Mouse (Mus musculus): ENCODE measurements at regions not wholly inside any gene's neighbourhood (a gene's known extent, or its start where the extent isn't known, plus 50 kb on each side); places are given as distances from the start of the nearest gene placed in this dataset.

DNA sequence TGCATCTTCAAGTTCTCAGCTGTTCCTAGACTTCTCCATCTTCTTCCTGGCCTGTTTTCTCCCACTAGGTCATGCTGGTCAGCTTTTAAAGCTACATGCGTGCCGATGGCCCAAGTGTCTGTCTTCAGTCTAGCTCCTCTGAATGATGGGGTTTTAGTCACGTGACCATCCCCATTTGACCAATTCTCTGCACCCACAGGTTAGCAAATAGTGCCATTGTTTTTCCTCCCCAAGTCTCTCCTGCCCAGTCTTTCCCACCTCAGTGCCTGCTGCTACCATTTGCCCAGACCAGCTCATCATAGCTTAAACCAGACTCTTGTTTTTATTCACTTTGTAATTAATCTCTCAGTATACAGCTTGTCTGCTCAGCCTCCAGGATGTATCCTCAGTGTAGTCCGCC is 62.3 kb downstream of the Zfp706 start:
- DNase-seq (ENCODE audit: low spot score) = no peak

DNA sequence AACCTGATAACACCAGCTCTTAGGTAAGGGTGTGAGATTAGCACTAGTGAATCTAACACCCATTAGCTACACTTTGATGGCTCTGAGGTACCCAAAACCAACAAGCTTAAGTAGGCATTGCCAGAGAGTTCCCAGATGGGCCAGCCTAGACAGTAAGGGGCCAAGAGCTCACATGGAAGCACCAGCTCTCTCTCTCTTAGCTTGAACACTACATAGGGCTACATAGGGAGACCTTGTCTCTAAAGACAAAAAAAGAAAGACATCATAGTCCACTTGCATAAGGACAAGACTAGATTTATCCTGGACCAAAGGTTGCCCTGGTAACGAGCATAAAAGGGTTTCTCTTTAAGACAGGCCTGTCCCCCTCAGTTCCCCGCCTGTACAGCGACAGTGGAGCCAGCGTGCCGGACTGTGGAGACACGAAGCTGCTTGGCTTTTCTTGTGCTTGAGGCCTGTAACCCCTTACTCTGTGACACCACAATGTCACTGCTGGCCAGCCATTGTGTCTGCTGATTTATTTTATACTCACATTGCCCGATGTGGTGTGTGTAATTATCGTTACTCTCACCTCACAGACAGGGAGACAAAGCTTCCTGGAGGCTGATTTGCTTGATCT is 62.9 kb downstream of the Zfp706 start:
- DNase-seq (ENCODE audit: low spot score) = no peak

DNA sequence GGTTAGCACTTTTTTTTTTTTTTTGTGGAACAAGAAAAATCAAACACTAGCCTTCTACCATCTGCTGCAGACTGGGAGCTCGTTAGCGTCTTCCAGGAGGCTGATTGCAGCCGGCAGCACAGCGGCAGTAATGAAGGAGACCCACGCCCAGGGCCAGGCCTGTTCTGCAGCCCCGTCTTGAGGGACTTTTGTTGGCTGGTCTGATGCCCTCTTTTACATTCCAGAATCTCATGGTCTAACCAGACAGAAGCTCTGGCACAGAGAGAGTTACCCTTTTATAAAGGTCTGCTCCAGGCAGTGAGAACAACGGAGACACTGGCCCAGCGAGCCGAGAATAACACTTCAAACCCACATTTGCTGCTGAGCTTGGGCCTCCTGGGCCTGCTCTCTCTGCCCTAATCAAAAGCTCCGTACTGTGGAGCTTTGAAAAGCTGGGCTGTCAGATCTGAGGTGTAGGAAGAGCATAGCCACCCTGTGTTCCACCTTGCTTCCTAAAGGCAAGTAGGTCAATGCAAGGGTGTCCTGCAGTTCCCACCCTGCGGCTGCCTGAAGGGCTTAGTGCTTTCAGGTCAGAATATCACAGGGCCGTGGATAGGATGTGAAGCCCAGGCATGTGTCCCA is 64.0 kb downstream of the Zfp706 start:
- no peak for DNase-seq (ENCODE audit: low spot score)

DNA sequence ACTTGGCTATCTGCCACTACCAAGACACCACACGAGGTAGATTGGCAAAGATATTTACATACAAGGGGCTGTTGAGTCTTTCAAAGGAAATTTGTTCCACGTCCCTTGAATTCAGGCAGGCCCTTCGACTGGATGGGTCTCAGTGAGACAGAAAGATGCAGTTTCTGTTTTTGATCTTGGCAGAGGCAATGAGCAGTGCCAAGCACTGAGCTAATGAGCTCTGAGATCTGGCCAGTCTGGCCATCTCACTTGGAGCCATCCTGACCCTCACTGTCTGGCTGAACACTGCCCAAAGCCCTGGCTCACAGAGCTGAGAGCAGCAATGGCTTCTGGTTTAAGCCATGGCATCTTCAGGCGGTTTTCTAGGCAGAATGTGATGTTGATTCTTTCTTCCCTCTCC is 65.3 kb downstream of the Zfp706 start:
- DNase-seq (ENCODE audit: low spot score) = no peak

DNA sequence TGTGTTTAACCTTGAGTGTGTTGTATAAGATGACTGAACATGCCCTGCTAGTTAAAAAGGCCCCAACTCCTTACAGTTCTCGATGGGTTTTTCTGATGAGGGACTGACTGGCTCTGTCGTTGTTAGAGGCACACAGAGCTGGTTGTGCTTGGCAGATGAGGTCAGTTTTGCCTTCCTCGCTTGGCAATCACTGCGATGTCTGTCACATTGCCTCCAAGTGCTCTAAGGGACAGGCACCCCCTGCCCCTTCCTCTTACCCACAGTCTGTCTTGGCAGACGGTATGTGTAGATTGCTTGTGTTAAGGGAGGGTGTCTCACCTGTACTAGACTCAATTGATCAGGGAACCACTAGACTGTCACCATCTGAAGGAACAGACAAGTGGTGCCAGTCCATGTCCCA is 65.8 kb downstream of the Zfp706 start:
- no peak for DNase-seq (ENCODE audit: low spot score)

DNA sequence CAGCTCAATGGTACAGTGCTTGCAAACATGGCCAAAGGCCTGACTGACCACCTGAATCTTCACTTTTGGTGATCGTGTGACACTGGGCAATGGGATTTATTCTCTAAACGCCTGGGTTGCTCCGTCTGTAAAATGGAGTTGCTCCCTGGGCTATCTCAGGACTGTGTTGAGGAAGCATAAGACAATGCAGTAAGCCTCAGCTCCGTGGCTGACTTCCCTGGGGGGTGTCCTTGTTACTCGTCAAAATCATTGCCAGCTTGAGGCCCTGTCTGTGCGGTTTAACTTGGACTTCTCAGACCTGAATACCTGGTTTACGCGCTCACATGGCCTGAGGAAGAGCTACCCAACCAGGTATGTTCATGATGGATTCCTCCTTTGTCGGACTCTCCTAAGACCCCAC is 68.0 kb downstream of the Zfp706 start:
- no peak for DNase-seq (ENCODE audit: low spot score)

DNA sequence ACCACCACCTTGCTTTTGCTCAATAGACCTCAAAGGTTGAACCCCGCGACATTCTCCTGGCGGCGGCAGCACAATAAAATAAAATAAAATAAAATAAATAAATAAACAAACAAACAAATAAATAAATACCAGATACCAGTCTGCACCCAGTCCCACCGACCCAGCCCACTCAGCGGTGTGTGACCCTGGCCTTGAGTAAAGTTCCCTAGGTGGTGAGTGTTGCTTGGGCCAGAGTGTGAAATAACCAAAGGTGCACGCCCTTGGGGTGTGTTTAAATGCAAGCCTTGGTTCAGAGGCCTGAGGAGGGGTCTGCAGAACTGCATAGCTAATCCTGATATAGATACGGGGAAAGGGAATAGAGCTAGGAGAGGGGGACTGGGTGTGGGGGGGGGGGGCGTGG is 68.4 kb downstream of the Zfp706 start:
- DNase-seq (ENCODE audit: low spot score) = no peak

DNA sequence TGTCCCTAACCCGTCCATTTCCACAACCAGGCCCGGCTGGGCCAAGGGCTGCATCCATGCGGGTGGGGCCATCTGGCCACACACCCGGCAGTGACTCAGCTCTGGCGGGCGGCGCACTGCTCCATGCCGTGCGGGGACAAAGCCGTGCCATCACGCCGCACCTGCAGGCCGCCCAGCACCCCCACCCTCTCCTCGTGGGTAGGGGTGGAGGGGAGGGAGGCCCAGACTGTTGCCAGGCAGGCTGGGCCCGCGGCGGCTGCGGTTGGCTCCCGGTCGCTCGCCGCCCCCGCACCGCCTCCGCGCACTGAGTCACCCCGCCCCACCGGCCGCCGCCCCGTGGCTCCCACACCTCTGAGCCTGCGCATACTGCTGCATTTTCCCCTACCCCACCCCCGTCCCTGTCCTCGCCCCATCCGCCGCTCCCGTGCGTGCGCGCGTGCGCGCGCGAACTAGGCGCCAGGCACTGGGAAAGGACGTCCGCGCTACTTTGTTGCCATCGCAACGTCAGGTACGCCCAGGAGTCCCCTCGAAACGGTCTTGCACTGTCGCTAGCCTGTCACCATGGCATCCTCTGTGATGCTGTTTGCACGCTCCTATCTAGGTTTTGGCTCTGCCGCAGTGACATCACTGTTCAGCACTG is 68.9 kb downstream of the Zfp706 start:
- DNase-seq (ENCODE audit: low spot score) = peak; percentile 79

DNA sequence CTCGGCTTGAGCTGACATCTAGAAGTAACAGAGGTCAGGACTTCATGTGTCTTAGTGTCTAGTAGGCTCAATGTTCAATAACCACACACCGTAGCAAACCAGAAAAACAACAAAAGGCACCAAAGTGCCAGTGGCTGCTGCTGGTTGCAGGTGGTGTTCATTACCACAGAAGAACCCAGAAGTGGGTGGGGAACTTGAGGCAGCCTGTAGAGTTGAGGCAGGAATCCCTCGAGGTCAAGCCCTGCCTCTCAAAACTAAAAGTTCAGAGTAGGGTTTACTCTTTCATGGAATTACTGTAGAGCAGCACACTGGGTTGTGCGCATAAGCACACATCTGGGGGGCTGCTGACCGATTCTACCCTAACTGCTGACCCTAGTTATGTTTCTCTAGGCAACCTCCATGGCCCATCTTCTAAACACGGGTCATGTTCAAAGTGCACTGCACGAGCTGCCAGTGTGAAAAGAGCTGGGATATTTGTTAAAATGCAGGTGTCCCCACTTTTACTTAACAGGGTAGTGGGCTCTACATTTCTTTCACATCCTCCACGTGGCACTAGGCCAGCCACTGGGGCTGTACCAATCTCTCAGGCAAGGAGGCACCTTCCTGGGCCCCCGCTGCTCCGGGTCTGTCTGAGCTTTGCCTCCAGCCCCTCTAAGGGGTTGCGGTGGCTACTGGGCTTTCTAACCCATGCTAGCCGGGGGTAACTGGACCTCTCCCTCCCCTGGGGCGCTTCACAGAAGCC is 69.6 kb downstream of the Zfp706 start:
- no peak for DNase-seq (ENCODE audit: low spot score)

DNA sequence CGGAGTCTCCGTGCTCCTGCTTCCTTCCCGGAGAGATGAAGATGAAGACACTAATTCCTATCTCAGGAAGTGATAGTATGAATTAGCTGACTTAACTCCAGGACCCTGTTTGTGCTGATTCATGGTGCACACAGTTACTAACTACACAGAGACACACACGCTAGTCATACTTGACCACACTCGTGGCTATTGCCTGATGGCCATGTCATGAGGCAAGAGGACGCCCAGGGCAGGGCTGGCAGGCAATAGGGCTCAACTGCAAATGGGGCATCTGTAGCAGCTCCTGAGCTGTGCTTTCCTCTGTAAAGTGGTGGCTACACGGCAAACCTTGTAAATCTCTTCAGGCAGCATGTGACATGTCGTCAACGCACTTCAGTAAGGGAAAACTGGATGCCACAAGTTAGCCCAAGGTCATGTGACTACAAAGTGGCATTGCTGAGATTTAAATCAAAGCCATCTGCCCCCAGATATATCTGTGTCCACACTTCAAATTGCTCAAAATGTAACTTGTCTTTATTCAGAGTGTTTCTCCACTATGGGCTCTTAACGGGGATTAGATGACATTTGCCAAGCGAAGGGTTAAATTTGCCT is 70.4 kb downstream of the Zfp706 start:
- no peak for DNase-seq (ENCODE audit: low spot score)

DNA sequence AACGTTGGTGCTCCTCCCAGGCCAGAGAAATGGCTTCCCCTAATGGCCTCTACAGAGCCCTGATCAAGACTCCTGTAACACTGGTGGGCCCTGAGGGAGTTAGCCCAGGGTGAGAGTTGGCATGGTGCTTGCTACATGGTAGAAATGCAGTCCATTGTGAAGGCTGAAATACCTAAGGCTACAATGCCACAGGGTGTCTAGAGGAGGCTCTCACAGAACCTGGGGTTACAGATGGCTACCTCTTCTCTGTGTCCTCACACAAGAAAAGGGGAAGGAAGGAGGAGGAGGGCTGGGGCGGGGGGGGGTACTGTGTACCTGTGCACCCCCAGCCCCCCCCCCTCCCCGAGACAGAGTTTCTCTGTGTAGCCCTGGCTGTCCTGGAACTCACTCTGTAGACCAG is 72.8 kb downstream of the Zfp706 start:
- DNase-seq (ENCODE audit: low spot score) = no peak

DNA sequence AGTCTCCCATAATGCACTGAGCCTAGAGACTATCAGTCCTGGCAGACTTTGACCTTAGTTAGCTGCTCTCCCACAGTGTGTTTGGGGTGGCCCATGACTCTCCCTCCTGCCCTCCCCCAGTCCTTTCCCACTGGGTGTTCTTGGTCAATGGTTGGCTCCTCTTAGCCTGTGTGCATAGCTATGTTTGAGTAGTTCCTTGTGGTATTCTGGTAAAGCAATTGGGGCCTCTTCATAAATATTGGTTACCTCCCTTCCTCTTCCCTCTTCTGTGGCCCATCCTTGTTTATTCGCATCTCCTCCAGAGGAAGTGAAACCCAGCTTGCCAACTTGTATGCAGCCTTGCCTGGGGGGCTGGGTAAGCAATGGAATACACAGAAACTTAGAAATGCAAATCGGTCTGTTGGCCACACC is 74.0 kb downstream of the Zfp706 start:
- no peak for DNase-seq (ENCODE audit: low spot score)

DNA sequence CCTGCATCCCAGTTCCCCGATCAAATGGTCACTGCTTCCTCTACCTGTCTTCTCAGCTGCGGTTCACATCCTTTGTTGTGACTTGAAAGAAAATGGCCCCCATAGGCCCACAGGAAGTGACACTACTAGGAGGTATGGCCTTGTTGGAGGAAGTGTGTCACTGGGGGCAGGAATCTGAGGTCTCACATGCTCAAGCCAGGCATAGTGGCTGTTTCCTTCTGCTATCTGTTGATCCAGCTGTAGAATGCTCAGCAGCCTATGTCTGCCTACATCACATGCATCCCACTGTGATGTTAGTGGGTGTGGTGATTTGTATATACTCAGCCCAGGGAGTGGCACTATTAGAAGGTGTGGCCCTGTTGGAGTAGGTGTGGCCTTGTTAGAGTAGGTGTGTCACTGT is 76.1 kb downstream of the Zfp706 start:
- no peak for DNase-seq (ENCODE audit: low spot score)

DNA sequence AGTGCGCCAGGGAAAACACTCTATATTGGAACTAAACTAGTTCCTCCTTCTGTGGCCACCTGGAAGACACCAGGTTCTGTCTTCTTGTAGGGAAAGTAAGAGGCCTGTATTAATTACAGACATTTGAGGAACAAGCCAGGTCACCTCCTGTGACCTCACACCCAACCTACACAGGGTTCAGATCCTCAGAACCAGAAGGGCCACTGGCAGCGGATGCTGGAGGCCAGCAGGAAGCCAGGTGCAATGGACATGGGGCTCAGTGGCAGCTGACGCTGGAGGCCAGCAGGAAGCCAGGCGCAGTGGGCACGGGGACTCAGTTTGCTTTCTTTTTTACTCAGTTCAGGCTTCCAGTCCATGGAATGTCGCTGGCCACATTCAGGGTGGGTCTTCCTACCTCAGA is 77.1 kb downstream of the Zfp706 start:
- DNase-seq (ENCODE audit: low spot score) = no peak

DNA sequence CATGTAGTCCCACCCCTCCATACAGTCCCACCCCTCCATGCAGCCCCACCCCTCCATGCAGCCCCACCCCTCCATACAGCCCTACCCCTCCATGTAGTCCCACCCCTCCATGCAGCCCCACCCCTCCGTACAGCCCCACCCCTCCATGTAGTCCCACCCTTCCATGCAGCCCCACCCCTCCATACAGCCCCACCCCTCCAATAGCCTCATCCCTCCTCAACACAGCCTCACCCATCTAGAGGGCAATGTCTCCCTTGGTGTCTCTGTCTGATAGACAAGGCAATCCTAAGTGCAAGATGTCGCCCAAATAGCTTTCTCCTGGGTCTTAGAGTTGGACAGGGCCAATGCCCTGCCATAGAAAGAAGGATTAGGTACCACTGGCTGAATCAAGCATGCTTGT is 77.8 kb downstream of the Zfp706 start:
- peak; percentile 12 for DNase-seq (ENCODE audit: low spot score)

DNA sequence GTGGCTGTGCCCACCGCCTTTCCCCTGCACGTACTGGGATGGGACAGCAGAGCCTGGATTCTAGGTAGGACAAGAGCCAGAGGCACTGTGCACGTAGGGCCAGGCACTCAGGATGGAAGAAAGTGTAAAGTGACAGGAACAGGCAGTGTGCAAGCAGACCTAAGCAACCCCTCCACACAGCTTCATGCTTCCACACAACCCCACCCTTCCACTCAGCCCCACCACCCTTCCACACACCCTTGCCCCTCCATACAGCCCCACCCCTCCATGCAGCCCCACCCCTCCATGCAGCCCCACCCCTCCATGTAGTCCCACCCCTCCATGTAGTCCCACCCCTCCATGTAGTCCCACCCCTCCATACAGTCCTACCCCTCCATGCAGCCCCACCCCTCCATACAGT is 78.5 kb downstream of the Zfp706 start:
- DNase-seq (ENCODE audit: low spot score) = no peak

DNA sequence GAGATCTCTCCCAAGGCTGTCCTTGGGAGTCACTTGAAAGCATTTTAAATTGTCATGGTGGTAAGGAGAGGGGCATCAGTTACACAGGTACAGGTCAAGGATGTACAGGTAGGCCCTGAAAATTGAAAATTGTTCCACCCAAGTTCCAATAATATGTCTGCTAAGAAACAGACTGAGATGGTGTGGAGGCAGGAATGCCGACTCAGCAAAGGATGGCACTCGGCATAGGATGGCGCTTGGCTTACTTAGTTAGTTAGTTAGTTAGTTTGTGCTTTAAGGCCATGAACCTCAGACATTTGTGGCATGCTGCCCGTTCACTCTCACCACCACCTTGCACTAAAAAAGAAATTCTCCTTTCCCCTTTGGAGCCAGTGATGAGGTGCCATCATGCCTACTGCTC is 78.9 kb downstream of the Zfp706 start:
- no peak for DNase-seq (ENCODE audit: low spot score)

DNA sequence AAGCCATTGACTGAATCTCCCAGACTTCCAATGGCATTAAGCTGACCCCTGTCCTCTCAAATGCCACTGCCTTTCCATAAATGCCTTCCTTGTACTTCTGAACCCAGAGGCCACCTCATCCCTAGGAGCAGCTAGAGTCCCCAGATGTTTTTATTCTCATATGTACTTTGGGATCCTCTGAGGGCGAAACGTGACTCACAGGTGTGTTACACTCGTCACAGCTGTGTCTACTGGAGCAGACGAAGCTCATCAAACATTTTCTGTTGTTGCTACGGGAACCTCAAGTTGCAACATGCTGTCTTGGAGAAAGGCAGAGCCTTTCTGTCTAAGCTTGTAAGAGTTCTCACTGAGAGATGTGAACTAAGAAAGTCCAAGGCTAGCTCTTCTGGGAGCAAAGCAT is 80.1 kb downstream of the Zfp706 start:
- no peak for DNase-seq (ENCODE audit: low spot score)

DNA sequence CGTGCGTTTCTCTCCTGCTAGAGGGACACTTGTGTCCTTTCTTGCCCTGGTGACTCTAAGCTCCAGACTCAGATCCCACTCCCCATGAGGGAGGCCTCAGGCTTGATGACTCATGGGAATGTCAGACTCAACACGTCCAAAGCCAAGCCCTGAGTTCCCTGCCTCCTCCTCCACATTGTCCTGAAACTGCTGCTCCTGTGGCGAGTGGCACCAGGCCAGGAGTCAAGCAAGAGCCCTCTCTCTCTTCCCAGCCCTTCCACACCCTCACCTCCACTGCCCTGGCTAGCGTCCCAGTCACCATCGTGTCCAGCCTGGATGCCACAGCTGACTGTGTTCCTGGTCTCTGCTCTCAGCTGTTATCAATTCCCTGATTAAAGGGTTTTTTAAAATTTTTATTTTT is 83.4 kb downstream of the Zfp706 start:
- no peak for DNase-seq (ENCODE audit: low spot score)

DNA sequence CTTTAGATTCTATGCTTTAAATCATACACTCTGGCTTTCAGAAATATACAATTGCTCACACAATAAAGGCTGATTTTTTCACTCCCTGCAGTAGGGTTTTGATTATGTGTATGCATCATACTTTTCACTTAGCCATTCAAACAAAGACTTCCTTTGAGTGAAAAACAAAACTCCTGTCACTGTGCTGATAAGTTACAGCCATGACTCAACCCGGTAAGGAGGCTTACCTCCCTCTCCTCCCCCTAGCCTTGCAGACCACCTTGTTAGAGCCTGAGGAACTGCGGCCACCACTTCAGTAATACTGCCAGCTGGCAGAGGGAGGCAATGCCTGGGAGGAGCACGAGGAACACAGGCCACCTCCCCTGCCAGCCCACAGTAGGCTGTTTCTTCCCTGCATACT is 86.2 kb downstream of the Zfp706 start:
- DNase-seq (ENCODE audit: low spot score) = no peak

DNA sequence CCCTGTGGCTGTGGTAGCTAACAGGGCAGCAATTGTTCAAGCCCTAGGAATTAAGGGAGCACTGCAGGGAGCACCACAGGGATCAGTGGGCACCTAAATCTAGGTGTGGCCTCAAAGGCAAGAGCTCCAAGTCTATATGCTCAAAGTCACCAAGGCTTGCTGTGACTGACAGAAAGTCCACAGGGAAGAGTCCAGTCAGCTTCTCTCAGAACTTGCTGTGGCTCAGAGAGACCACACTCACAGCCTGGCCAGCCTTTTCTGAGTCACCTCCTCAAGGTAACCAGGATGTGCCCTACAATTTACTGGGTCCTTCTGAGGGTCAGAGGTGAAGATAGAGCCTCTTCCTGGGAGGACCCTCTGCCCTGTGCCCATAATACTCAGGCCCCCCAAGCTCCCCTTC is 86.7 kb downstream of the Zfp706 start:
- no peak for DNase-seq (ENCODE audit: low spot score)

DNA sequence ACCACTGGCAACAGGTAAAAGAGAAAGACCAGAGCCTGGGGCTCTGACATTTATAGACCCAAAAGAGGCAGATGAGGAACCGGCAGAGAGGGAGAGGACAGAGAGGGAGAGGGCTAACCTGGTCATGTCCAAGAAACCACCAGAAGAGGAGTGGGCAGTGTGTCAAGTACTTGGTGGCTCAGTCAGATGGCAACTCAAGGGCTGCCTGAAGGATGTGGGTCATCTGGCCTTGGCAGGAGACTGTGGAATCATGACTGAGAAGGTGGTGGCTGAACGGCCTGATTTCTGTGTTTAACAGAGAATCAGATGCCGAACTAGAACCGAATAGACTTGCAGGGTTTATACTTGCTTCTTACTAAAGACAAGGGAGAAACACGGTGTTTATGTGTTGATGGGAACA is 87.9 kb downstream of the Zfp706 start:
- DNase-seq (ENCODE audit: low spot score) = no peak

DNA sequence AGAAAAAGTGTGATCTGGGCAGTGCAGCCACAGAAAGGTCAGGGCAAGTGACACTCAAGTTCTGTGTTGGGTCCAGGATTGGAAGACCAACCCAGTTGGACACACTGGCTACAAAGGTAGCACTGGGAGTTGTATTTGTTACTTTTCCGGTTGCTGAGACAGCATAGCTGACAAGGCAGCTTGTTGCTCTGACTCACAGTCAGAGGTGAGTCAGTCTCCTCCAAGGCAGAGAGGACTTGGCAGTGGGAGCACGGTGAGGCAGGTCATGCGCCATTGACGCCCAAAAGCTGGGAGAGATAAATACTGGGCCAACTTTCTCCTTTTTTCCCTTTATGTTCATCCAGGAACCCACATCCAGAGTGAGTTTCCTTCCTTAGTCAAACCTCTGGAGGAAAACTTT is 88.4 kb downstream of the Zfp706 start:
- DNase-seq (ENCODE audit: low spot score) = no peak
